Mouse (Mus musculus) ES-E14 (cell line): ENCODE measurements around the gene Olfr974. TPM values are rescaled to one million over a fixed set of nuclear protein-coding genes. Genes with fewer than 3 reads are reported as not detected.
"Not testable (repeated sequence)": the region's sequence is repeated elsewhere in the genome, so short reads cannot be mapped to it uniquely, and the experiment has no call there.

Experiments used
- DNase-seq: peaks from one replicate; pipeline ENCODE4 v3.0.0-alpha.2; 2013; ENCODE audit warnings: low read depth, low spot score
- H3K27ac ChIP-seq: 2 replicates; pipeline ENCODE4 v1.5.1; 2012; ENCODE audit warnings: low read depth, mild to moderate bottlenecking, low read length, moderate library complexity, mixed read lengths; ENCODE audit not compliant: poor library complexity, insufficient read depth, severe bottlenecking
- H3K36me3 ChIP-seq: 2 replicates; pipeline ENCODE4 v1.6.1; 2012; ENCODE audit warnings: mild to moderate bottlenecking, low read length, moderate library complexity, mixed read lengths; ENCODE audit not compliant: control insufficient read depth, poor library complexity, insufficient read depth, severe bottlenecking
- H3K4me1 ChIP-seq, 2 experiments: fragments of 150-350 bp in 1 of 2; sonication (generic) in 1 of 2; 2 replicates each; pipeline ENCODE4 v1.6.1; 2012; ENCODE audit warnings: low read length in 2 of 2, mild to moderate bottlenecking in 1 of 2, mixed read lengths in 1 of 2; ENCODE audit not compliant: control insufficient read depth in 2 of 2, insufficient read depth in 2 of 2, poor library complexity in 1 of 2
- H3K4me3 ChIP-seq, 2 experiments: fragments of 150-350 bp in 1 of 2; sonication (generic) in 1 of 2; 2 replicates each; pipeline ENCODE4 v1.5.1; 2012; ENCODE audit warnings: low read length in 2 of 2, low read depth in 1 of 2, mild to moderate bottlenecking in 1 of 2, mixed read lengths in 1 of 2; ENCODE audit not compliant: insufficient read depth in 1 of 2, poor library complexity in 1 of 2, severe bottlenecking in 1 of 2
- H3K9ac ChIP-seq: 2 replicates; pipeline ENCODE4 v1.6.1; 2012; ENCODE audit warnings: low read depth, mild to moderate bottlenecking, low read length, mixed read lengths; ENCODE audit not compliant: poor library complexity, insufficient read depth, severe bottlenecking
- H3K9me3 ChIP-seq: fragments of 150-350 bp; sonication (generic); 2 replicates; pipeline ENCODE4 v1.6.1; 2012; ENCODE audit warnings: low read depth, mild to moderate bottlenecking, low read length; ENCODE audit not compliant: control insufficient read depth, insufficient read depth
- CHD2 ChIP-seq: IDR thresholded peaks from 2 replicates; pipeline ENCODE4 v1.6.1; 2014; ENCODE audit warnings: mild to moderate bottlenecking, low read depth, low read length, inconsistent platforms
- HCFC1 ChIP-seq: IDR thresholded peaks from 2 replicates; pipeline ENCODE4 v1.6.1; 2012; ENCODE audit warnings: low read length, inconsistent platforms, borderline replicate concordance; ENCODE audit not compliant: insufficient read depth
- MAFK ChIP-seq: IDR thresholded peaks from 2 replicates; pipeline ENCODE4 v1.6.1; 2014; ENCODE audit warnings: mild to moderate bottlenecking, low read depth, low read length, inconsistent platforms; ENCODE audit not compliant: insufficient read depth
- ZC3H11A ChIP-seq: IDR thresholded peaks from 2 replicates; pipeline ENCODE4 v1.6.1; 2012; ENCODE audit warnings: low read depth, mild to moderate bottlenecking, inconsistent platforms, low read length, borderline replicate concordance
- ZNF384 ChIP-seq: IDR thresholded peaks from 2 replicates; pipeline ENCODE4 v1.6.1; 2012; ENCODE audit warnings: low read depth, low read length, inconsistent platforms
- in situ Hi-C, 2 experiments: fragments of 600-800 bp; cut with MboI; formaldehyde crosslinking; loops; one replicate each; pipeline ENCODE4 v1.15.1; 2025; ENCODE audit warnings: low sequenced_read_pairs in 2 of 2, inconsistent platforms in 1 of 2; ENCODE audit not compliant: unreplicated experiment in 2 of 2
- total RNA-seq: library from RNA; depleted of rRNA; stranded (reverse); fragments of 300-350 nt; gene quantifications from 2 replicates; pipeline ENCODE4 v1.2.3, GENCODE M21; 2012; rRNA removed

The Olfr974 gene
- total RNA-seq, 1 experiment = not detected

DNA sequence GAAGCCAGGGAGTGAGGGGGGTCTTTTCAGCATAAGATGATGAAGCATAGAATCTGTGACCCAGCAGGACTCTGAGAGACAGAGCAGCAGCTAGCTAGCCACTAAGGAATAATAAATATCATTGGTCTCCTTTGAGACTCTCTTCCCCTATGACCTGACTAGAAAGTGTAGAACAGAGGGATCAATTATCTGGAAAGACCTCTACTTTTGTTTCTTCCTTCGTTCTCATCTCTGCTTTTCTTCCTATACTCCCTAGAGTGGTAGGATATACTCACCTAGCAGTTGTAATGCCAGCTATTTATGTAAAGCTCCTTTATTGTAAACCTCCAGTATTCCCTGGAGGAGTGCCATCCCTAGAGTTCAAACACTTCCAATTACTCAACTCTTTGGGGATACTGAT lies 14.6 kb downstream of the Olfr974 start, which contains the start of gene Olfr975:
Gene Olfr975 (minus strand): TSS at position 101 of the 400 bp plus-strand sequence.
- in situ Hi-C loops = no loop called here
- Histone ChIP-seq H3K4me3 (no peak within 1 kb of the TSS), H3K36me3 (no peaks in the 10 kb centered on the region), H3K27ac (no peak within 1 kb of the TSS), H3K4me1 (no peaks in the 10 kb centered on the region), H3K9me3 (no peaks in the 10 kb centered on the region), H3K9ac (no peak within 1 kb of the TSS)
- DNase-seq = no peak
- TF ChIP-seq MAFK = no peak
- no peak for TF ChIP-seq CHD2
- TF ChIP-seq HCFC1 = no peak
- no peak for TF ChIP-seq ZNF384

DNA sequence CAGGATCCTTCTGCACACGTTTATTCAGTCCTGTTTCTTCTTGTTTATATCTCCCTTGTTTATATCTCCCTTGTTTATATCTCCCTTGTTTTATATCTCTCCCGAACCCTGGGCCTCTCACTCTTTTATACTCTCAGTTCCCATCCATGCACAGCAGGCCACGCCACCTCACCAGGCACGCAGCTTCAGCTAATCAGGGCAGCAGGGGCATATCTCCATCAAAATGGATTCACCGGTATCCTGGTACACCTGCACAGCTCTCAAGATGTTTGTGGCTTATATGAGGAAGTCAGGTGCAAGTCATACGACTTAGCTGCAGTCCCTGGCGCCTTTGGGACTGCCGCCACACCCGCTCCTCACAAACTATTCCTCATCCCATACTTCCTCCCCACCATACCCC lies 23.7 kb downstream of the Olfr974 start, which contains the start of gene Olfr976:
Gene Olfr976 (minus strand): TSS at position 101 of the 400 bp plus-strand sequence.
- H3K4me1 ChIP-seq, H3K36me3 ChIP-seq, H3K4me3 ChIP-seq, H3K9me3 ChIP-seq, in situ Hi-C loops, H3K9ac ChIP-seq, DNase-seq, H3K27ac ChIP-seq: not testable (repeated sequence)

DNA sequence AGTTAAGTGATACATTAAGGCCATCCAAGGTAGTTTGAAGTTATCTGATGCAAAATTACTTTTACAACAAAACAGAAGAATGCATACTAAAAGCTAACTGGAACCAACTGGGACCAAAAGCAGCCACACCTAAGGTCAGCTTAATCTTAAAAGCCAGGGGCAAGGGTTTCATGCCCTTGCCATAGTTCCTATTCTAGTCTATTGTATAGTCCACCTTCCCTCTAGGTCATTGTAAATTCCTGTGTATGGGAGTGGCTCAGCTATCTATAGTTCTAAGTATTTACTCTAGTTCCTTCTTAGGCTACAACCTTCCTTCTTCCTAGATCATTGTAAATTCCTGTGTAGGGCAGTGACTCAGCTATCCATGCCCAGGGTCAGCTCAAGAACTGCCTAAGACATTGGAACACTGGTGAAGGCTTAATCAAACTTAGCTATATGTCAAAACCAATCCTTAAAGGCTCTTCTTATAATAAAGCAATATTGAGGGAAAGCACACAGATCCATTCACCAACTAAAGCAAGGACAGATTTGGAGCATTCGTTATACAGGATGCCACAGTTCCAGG lies 39.4 kb downstream of the Olfr974 start:
- H3K9ac ChIP-seq, H3K9me3 ChIP-seq, H3K4me1 ChIP-seq, DNase-seq, H3K36me3 ChIP-seq, in situ Hi-C loops, H3K27ac ChIP-seq, H3K4me3 ChIP-seq: not testable (repeated sequence)
- peak; percentile 77 for TF ChIP-seq MAFK

DNA sequence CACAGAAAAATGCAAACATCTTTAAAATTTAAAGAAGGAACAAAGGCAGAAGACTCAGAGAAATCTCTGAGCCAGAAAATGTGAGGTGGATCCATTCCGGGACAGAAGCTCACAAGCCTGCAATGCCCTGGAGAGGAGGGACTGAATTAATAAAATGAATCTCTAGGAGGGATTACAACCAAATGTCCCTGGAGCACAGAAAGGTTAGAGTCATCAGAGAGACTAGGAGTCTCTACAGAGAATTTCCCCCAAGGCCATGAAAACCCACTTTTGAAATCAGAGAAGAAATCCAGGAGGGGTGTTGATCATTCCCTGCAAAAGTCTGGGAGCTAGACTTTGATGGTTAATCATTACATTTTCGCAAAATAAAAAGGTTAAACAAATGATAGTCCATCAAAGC lies 54.5 kb downstream of the Olfr974 start, which contains the start of gene Olfr978:
Gene Olfr978 (plus strand): TSS at position 301 of the 400 bp plus-strand sequence.
- H3K27ac ChIP-seq = no peak within 1 kb of the TSS
- H3K9ac ChIP-seq = no peak within 1 kb of the TSS
- no peak for DNase-seq
- H3K36me3 ChIP-seq = no peaks in the 10 kb centered on the region
- no peak for TF ChIP-seq HCFC1
- no peak for TF ChIP-seq ZNF384
- no peak for TF ChIP-seq ZC3H11A
- TF ChIP-seq CHD2 = no peak
- no peak for TF ChIP-seq MAFK
- no peaks in the 10 kb centered on the region for H3K9me3 ChIP-seq
- H3K4me3 ChIP-seq = no peak within 1 kb of the TSS
- no peaks in the 10 kb centered on the region for H3K4me1 ChIP-seq
- in situ Hi-C loops = no loop called here

Other genes with a start within 250 kb of the Olfr974 start
- gene Olfr149, start 230.4 kb upstream of the Olfr974 start, total RNA-seq = not detected in 2 replicates
- not detected in 2 replicates for gene Olfr965, start 226.1 kb upstream of the Olfr974 start, total RNA-seq
- not detected in 2 replicates for gene Olfr150, start 206.5 kb upstream of the Olfr974 start, total RNA-seq
- gene Olfr967, start 191.3 kb upstream of the Olfr974 start, total RNA-seq = not detected in 2 replicates
- gene Olfr968, start 154.2 kb upstream of the Olfr974 start, total RNA-seq = 0.05 TPM in 1 of 2 replicates, not detected in the other
- not detected in 2 replicates for gene Olfr969, start 146.6 kb upstream of the Olfr974 start, total RNA-seq
- gene Olfr970, start 128.6 kb upstream of the Olfr974 start, total RNA-seq = not detected in 2 replicates
- not detected in 2 replicates for gene Olfr971, start 100.6 kb upstream of the Olfr974 start, total RNA-seq
- not detected in 2 replicates for gene Olfr972, start 71.1 kb upstream of the Olfr974 start, total RNA-seq
- gene Olfr229, start 30.2 kb upstream of the Olfr974 start, total RNA-seq = not detected in 2 replicates
- not detected in 2 replicates for gene Olfr975, start 14.5 kb downstream of the Olfr974 start, total RNA-seq
- gene Olfr976, start 23.6 kb downstream of the Olfr974 start, total RNA-seq = not detected in 2 replicates
- not detected in 2 replicates for gene Olfr978, start 54.6 kb downstream of the Olfr974 start, total RNA-seq
- 0.13 TPM in 1 of 2 replicates, not detected in the other for gene Olfr979, start 66.0 kb downstream of the Olfr974 start, total RNA-seq
- gene Olfr980, start 72.1 kb downstream of the Olfr974 start, total RNA-seq = 0.16 TPM in 1 of 2 replicates, not detected in the other
- gene Olfr981, start 84.0 kb downstream of the Olfr974 start, total RNA-seq = not detected in 2 replicates
- 0.05 TPM in 1 of 2 replicates, not detected in the other for gene Olfr982, start 136.3 kb downstream of the Olfr974 start, total RNA-seq
- 0.13 and 0.21 TPM in 2 replicates for gene Olfr983, start 156.1 kb downstream of the Olfr974 start, total RNA-seq
- gene Olfr984, start 176.7 kb downstream of the Olfr974 start, total RNA-seq = 0.36 and 0.48 TPM in 2 replicates
- gene Olfr985, start 192.7 kb downstream of the Olfr974 start, total RNA-seq = 3.4 and 3.8 TPM in 2 replicates
- gene Tmem225, start 210.6 kb downstream of the Olfr974 start, total RNA-seq = not detected in 2 replicates
- gene Olfr986, start 243.4 kb downstream of the Olfr974 start, total RNA-seq = 0.31 and 0.53 TPM in 2 replicates